Mouse (Mus musculus): Measurements from ENCODE around the gene Zfp384.

The Zfp384 gene

DNA sequence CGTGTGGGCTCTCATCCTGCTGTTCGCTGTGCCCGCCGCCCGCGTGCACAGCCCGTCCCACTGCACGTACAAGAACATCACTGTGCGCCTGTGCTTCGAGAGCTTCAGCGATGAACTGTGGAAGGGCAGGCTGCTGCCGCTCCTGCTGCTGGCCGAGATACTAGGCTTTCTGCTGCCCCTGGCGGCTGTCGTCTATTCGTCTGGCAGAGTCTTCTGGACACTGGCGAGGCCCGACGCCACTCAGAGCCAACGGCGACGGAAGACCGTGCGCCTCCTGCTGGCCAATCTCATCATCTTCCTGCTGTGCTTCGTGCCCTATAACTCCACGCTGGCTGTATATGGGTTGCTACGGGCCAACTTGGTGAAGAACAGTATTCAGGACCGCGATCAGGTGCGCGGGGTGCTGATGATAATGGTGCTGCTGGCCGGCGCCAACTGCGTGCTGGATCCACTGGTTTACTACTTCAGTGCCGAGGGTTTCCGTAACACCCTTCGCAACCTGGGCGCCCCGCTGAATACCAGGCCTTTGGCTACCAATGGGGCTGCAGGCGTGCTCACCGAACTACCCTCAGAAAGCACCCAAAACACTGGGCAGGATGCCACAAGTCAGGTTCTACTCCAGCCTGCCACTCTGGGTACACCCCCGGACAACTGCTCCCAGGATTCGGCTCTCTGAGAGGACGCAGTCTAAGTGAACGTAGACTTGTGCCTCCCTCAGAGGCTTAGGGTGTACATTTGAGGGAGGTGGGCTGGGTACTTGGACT lies 73.0 kb downstream of the Zfp384 start:
- 20% methylated on average over 45 of the region's 45 CpGs for WGBS

DNA sequence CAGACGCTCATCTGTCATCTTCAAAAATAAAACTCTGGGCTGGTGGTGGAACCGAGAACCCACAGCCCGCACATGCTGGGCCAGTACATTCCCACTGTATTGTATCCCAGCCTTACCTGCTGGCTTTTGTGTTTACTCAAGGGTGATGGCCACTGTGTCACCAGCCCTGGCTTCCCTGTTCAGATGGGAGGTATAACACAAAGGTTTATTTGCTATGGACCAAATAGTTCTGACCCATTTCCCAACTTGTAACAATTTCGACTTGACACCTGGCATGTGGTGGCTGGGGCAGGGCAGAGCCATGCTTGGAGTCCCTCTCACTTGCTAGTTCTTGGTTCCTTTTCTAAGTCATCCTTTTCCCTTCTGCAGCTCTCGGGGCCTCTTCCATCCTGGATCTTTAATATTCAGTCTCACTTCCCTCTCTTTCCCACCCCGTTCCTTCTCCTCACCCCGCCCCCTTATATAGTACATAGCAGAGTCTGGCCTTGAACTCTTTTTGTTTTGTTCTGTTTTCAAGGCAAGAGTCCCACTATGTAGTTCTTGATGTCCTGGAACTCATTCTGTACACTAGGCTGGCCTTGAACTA lies 73.9 kb downstream of the Zfp384 start:
- 82% methylated on average over 7 of the region's 7 CpGs for WGBS

DNA sequence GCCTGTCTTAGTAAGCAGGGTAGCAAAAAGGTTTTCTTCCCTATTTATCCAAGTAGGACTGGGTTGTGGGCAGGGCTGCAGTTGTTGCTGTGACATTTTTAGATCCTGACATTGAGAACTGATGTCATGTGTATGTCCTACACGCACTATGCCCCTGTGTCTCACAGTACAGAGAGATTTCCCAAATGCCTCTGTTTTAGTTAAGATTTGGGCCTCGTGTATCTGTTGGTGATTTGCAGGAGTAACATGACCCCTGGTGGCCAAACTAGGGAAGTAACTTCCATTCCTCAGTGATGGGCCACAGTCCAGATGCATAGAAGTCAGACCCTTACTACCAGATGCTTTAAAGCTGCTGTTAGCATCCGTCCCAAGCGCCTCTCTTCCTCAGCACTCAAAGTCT lies 75.5 kb downstream of the Zfp384 start:
- 7% methylated on average over 4 of the region's 4 CpGs for WGBS

Data from cerebral cortex, adult 2 months (tissue).